Mouse (Mus musculus): ENCODE data around the gene Syde2. TPM values are rescaled to one million over a fixed set of nuclear protein-coding genes. Genes with fewer than 3 reads are reported as not detected.

The Syde2 gene
- polyA plus RNA-seq, 1 experiment, result 1.3 TPM

- no peaks in the 10 kb centered on the region for H3K27me3 ChIP-seq (ENCODE audit: control insufficient read depth, insufficient read depth, low read length)
- no peak for DNase-seq
- H3K4me3 ChIP-seq (replicated peaks; ENCODE audit: insufficient read depth, low read depth, low read length), result no peak overlapping the region
- 40% methylated on average over 15 of the region's 15 CpGs for WGBS
- H3K4me1 ChIP-seq (ENCODE audit: control insufficient read depth, insufficient read depth, low read length), result no peaks in the 10 kb centered on the region
- no peak for TF ChIP-seq POLR2A (IDR thresholded peaks at IDR 0.05; ENCODE audit: borderline replicate concordance, insufficient read depth, low read length)
- no peak for TF ChIP-seq CTCF (IDR thresholded peaks at IDR 0.05; ENCODE audit: borderline replicate concordance, insufficient read depth, low read depth, low read length)
- no peak overlapping the region for H3K27ac ChIP-seq (ENCODE audit: insufficient read depth, low read length)
Measured at GRCm38 (mm10) chr3:146037906-146038305, 50.2 kb downstream of the Syde2 start.

GRCm38 (mm10) chr3:146039132-146039903 is 51.6 kb downstream of the Syde2 start:
- Histone ChIP-seq H3K27ac (ENCODE audit: insufficient read depth, low read length) (no peak overlapping the region), H3K27me3 (ENCODE audit: control insufficient read depth, insufficient read depth, low read length) (no peaks in the 10 kb centered on the region), H3K4me1 (ENCODE audit: control insufficient read depth, insufficient read depth, low read length) (no peaks in the 10 kb centered on the region), H3K4me3 (replicated peaks; ENCODE audit: insufficient read depth, low read depth, low read length) (no peak overlapping the region)
- 67% methylated on average over 12 of the region's 12 CpGs for WGBS
- no peak for TF ChIP-seq POLR2A (IDR thresholded peaks at IDR 0.05; ENCODE audit: borderline replicate concordance, insufficient read depth, low read length)
- TF ChIP-seq CTCF (IDR thresholded peaks at IDR 0.05; ENCODE audit: borderline replicate concordance, insufficient read depth, low read depth, low read length), result no peak
- no peak for DNase-seq

DNA sequence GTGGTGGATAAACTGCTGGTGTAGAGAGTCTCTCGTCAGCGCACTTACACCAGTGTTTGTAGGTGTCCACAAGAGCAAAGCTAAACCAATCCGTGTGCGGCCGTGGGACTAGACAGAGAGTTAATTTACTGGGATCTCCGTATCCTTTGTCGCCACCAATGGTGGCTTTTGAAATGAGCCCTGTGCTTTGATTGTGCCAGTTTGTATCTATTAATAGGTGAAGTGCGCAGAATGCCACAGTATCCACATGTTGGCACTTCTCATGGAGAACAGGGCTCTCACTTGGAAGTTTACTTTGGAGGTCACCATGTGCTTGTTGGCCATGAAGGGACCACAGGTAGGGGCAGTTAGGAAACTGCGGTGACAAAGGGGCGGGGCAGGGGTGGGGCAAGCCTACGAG is 53.7 kb downstream of the Syde2 start:
- no peak for TF ChIP-seq POLR2A (IDR thresholded peaks at IDR 0.05; ENCODE audit: borderline replicate concordance, insufficient read depth, low read length)
- TF ChIP-seq CTCF (IDR thresholded peaks at IDR 0.05; ENCODE audit: borderline replicate concordance, insufficient read depth, low read depth, low read length), result no peak
- Histone ChIP-seq H3K27ac (ENCODE audit: insufficient read depth, low read length) (no peak overlapping the region), H3K4me3 (replicated peaks; ENCODE audit: insufficient read depth, low read depth, low read length) (no peak overlapping the region), H3K27me3 (ENCODE audit: control insufficient read depth, insufficient read depth, low read length) (no peaks in the 10 kb centered on the region), H3K4me1 (ENCODE audit: control insufficient read depth, insufficient read depth, low read length) (no peaks in the 10 kb centered on the region)
- no peak for DNase-seq
- WGBS, result 92% methylated on average over 11 of the region's 11 CpGs

- H3K27ac ChIP-seq (ENCODE audit: insufficient read depth, low read length), result no peak overlapping the region
- H3K4me1 ChIP-seq (ENCODE audit: control insufficient read depth, insufficient read depth, low read length), result no peaks in the 10 kb centered on the region
- H3K4me3 ChIP-seq (replicated peaks; ENCODE audit: insufficient read depth, low read depth, low read length), result no peak overlapping the region
- H3K27me3 ChIP-seq (ENCODE audit: control insufficient read depth, insufficient read depth, low read length), result no peaks in the 10 kb centered on the region
- TF ChIP-seq POLR2A (IDR thresholded peaks at IDR 0.05; ENCODE audit: borderline replicate concordance, insufficient read depth, low read length) (no peak), CTCF (IDR thresholded peaks at IDR 0.05; ENCODE audit: borderline replicate concordance, insufficient read depth, low read depth, low read length) (no peak)
- WGBS, result 40% methylated on average over 11 of the region's 11 CpGs
- no peak for DNase-seq
Measured at GRCm38 (mm10) chr3:146044977-146045376, 57.3 kb downstream of the Syde2 start.

GRCm38 (mm10) chr3:146046076-146046475 is 58.4 kb downstream of the Syde2 start:
- no peak overlapping the region for H3K4me3 ChIP-seq (replicated peaks; ENCODE audit: insufficient read depth, low read depth, low read length)

GRCm38 (mm10) chr3:146047704-146048207 is 60.1 kb downstream of the Syde2 start:
- Histone ChIP-seq H3K4me1 (ENCODE audit: control insufficient read depth, insufficient read depth, low read length) (no peaks in the 10 kb centered on the region), H3K27me3 (ENCODE audit: control insufficient read depth, insufficient read depth, low read length) (no peaks in the 10 kb centered on the region), H3K4me3 (replicated peaks; ENCODE audit: insufficient read depth, low read depth, low read length) (no peak overlapping the region), H3K27ac (ENCODE audit: insufficient read depth, low read length) (no peak overlapping the region)
- 19% methylated on average over 15 of the region's 15 CpGs for WGBS
- peak in 1 of 2 experiments; percentile 8 for DNase-seq
- TF ChIP-seq POLR2A (IDR thresholded peaks at IDR 0.05; ENCODE audit: borderline replicate concordance, insufficient read depth, low read length), result no peak
- TF ChIP-seq CTCF (IDR thresholded peaks at IDR 0.05; ENCODE audit: borderline replicate concordance, insufficient read depth, low read depth, low read length), result no peak

More at GRCm38 (mm10) chr3:146046076-146046475, 58.4 kb downstream of the Syde2 start:
- 75% methylated on average over 11 of the region's 11 CpGs for WGBS
- DNase-seq, result no peak
- no peak overlapping the region for H3K27ac ChIP-seq (ENCODE audit: insufficient read depth, low read length)
- TF ChIP-seq POLR2A (IDR thresholded peaks at IDR 0.05; ENCODE audit: borderline replicate concordance, insufficient read depth, low read length) (no peak), CTCF (IDR thresholded peaks at IDR 0.05; ENCODE audit: borderline replicate concordance, insufficient read depth, low read depth, low read length) (no peak)
- H3K4me1 ChIP-seq (ENCODE audit: control insufficient read depth, insufficient read depth, low read length), result no peaks in the 10 kb centered on the region
- no peaks in the 10 kb centered on the region for H3K27me3 ChIP-seq (ENCODE audit: control insufficient read depth, insufficient read depth, low read length)

- no peaks in the 10 kb centered on the region for H3K27me3 ChIP-seq (ENCODE audit: control insufficient read depth, insufficient read depth, low read length)
- no peaks in the 10 kb centered on the region for H3K4me1 ChIP-seq (ENCODE audit: control insufficient read depth, insufficient read depth, low read length)
- H3K27ac ChIP-seq (ENCODE audit: insufficient read depth, low read length), result no peak overlapping the region
- TF ChIP-seq CTCF (IDR thresholded peaks at IDR 0.05; ENCODE audit: borderline replicate concordance, insufficient read depth, low read depth, low read length) (no peak), POLR2A (IDR thresholded peaks at IDR 0.05; ENCODE audit: borderline replicate concordance, insufficient read depth, low read length) (no peak)
- no peak for DNase-seq
- no peak overlapping the region for H3K4me3 ChIP-seq (replicated peaks; ENCODE audit: insufficient read depth, low read depth, low read length)
- 97% methylated on average over 5 of the region's 5 CpGs for WGBS
Measured at GRCm38 (mm10) chr3:146049951-146050350, 62.3 kb downstream of the Syde2 start.

Measured in cerebellum, adult 2 months (tissue).